Mouse (Mus musculus): ENCODE results near the gene Kif4. TPM values are rescaled to one million over a fixed set of nuclear protein-coding genes. Genes with fewer than 3 reads are reported as not detected.

Gene Kif4
- polyA plus RNA-seq, 1 experiment from 2014 or later, result 22.4 TPM

DNA sequence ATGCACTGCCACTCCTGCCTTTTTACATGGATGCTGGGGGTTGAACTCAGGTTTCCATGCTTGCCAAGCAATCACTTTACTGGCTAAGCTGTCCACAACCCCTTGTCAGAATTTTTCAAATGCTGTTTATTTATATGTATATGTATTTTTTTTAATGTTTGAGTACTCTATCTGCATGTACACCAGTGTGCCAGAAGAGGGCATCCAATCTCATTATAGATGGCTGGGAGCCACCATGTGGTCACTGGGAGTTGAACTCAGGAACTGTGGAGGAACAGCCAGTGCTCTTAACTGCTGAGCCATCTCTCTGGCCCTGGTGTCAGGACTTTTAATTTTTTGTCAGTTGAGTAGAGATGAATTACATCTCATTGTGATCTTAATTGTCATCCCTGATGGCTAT lies 27.3 kb downstream of the Kif4 start:
- Histone ChIP-seq H3K9me3 (no peaks in the 10 kb centered on the region), H3K4me3 (replicated peaks) (no peak overlapping the region), H3K27ac (no peak overlapping the region), H3K4me2 (replicated peaks) (no peak overlapping the region), H3K27me3 (replicated peaks) (no peaks in the 10 kb centered on the region), H3K9ac (no peak overlapping the region), H3K36me3 (no peaks in the 10 kb centered on the region), H3K4me1 (replicated peaks) (no peaks in the 10 kb centered on the region)
- ATAC-seq, result no peak

- ATAC-seq, result 0 out of 2 replicates have a peak, but pooled peaks have one; percentile 43
- WGBS, result 73% methylated on average over 2 of the region's 2 CpGs
Observed at GRCm38 (mm10) chrX:100664825-100665224, 39.3 kb downstream of the Kif4 start.

GRCm38 (mm10) chrX:100678204-100678603 lies 52.7 kb downstream of the Kif4 start:
- Histone ChIP-seq H3K27me3 (replicated peaks) (no peaks in the 10 kb centered on the region), H3K27ac (no peak overlapping the region), H3K9me3 (no peaks in the 10 kb centered on the region), H3K36me3 (no peaks in the 10 kb centered on the region), H3K4me3 (replicated peaks) (no peak overlapping the region), H3K9ac (no peak overlapping the region), H3K4me2 (replicated peaks) (no peak overlapping the region), H3K4me1 (replicated peaks) (no peaks in the 10 kb centered on the region)
- WGBS, result 91% methylated on average over 3 of the region's 3 CpGs
- ATAC-seq, result no peak

More at GRCm38 (mm10) chrX:100664825-100665224, 39.3 kb downstream of the Kif4 start:
- Histone ChIP-seq H3K9me3 (no peaks in the 10 kb centered on the region), H3K4me3 (replicated peaks) (no peak overlapping the region), H3K4me2 (replicated peaks) (no peak overlapping the region), H3K9ac (no peak overlapping the region), H3K36me3 (no peaks in the 10 kb centered on the region), H3K27me3 (replicated peaks) (no peaks in the 10 kb centered on the region), H3K4me1 (replicated peaks) (no peaks in the 10 kb centered on the region), H3K27ac (no peak overlapping the region)

GRCm38 (mm10) chrX:100686527-100686926 lies 61.0 kb downstream of the Kif4 start:
- no peaks in the 10 kb centered on the region for H3K4me1 ChIP-seq (replicated peaks)
- no peak overlapping the region for H3K9ac ChIP-seq
- H3K4me3 ChIP-seq (replicated peaks), result no peak overlapping the region
- no peaks in the 10 kb centered on the region for H3K27me3 ChIP-seq (replicated peaks)
- no peaks in the 10 kb centered on the region for H3K9me3 ChIP-seq
- H3K4me2 ChIP-seq (replicated peaks), result no peak overlapping the region
- 69% methylated on average over 3 of the region's 3 CpGs for WGBS
- no peaks in the 10 kb centered on the region for H3K36me3 ChIP-seq
- H3K27ac ChIP-seq, result no peak overlapping the region
- ATAC-seq, result no peak

DNA sequence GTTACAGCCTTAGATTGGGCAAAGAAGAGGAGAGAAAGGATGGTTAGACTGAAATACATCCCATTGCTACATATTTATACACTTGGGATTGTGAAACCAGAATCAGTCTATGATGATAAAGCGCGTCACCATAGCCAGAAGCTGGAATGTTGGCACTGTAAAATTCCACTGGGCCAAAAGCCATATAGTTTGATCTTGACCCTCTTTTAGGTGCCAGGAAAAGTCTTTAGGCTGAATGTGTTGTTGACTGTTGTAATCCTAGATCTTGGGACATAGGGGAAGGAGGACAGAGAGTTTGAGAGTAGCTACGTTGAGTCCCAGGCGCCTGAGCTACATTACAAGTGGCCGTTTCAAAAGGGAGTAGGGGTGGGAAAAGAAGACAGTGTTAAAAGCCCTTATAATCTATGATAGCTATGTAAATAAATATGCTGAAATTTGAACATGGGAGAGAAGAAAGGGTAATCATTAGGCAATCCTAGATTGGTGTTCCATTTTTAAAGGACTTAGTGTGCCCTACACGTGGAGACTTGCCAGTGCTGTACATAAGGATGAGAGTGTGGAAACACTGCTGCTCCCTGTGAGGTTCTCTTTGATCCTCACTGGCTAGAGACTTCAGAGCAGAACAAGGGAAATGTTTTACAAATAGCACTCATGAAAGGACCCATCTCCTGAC lies 62.0 kb downstream of the Kif4 start:
- ATAC-seq, result no peak
- Histone ChIP-seq H3K4me3 (replicated peaks) (no peak overlapping the region), H3K9me3 (no peaks in the 10 kb centered on the region), H3K27me3 (replicated peaks) (no peaks in the 10 kb centered on the region), H3K9ac (no peak overlapping the region), H3K4me2 (replicated peaks) (no peak overlapping the region), H3K27ac (no peak overlapping the region), H3K36me3 (no peaks in the 10 kb centered on the region), H3K4me1 (replicated peaks) (no peaks in the 10 kb centered on the region)
- 78% methylated on average over 6 of the region's 6 CpGs for WGBS

DNA sequence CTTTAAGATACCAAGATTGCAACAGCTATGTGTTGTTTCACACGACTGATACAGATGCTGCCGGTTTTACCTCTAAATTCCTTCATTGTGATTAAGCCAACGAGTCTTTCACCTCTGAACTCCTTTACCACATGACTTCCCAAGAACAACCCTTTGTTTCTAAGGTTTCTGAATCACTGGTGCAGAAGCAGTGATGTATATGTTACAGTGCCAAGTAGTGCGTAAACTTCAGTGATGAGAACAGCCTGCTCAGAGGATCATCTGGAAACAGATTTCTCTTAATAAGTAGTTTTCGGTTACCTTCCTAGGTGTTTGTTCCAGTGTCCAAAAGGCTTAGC lies 62.5 kb downstream of the Kif4 start:
- Histone ChIP-seq H3K36me3 (no peaks in the 10 kb centered on the region), H3K27me3 (replicated peaks) (no peaks in the 10 kb centered on the region), H3K9ac (no peak overlapping the region), H3K4me2 (replicated peaks) (no peak overlapping the region), H3K9me3 (no peaks in the 10 kb centered on the region), H3K4me3 (replicated peaks) (no peak overlapping the region), H3K4me1 (replicated peaks) (no peaks in the 10 kb centered on the region), H3K27ac (no peak overlapping the region)
- WGBS, result 69% methylated on average over 5 of the region's 5 CpGs
- no peak for ATAC-seq

- no peak overlapping the region for H3K9ac ChIP-seq
- no peak overlapping the region for H3K4me2 ChIP-seq (replicated peaks)
- 95% methylated on average over 4 of the region's 4 CpGs for whole genome bisulfite sequencing
- no peak for ATAC-seq
- no peaks in the 10 kb centered on the region for H3K36me3 ChIP-seq
- no peaks in the 10 kb centered on the region for H3K9me3 ChIP-seq
- H3K4me1 ChIP-seq (replicated peaks), result no peaks in the 10 kb centered on the region
- H3K27ac ChIP-seq, result no peak overlapping the region
- no peaks in the 10 kb centered on the region for H3K27me3 ChIP-seq (replicated peaks)
- H3K4me3 ChIP-seq (replicated peaks), result no peak overlapping the region
Observed at GRCm38 (mm10) chrX:100696776-100697175, 71.2 kb downstream of the Kif4 start.

- no peaks in the 10 kb centered on the region for H3K4me1 ChIP-seq (replicated peaks)
- no peak overlapping the region for H3K9ac ChIP-seq
- no peak overlapping the region for H3K4me3 ChIP-seq (replicated peaks)
- no peaks in the 10 kb centered on the region for H3K27me3 ChIP-seq (replicated peaks)
- H3K36me3 ChIP-seq, result no peaks in the 10 kb centered on the region
- no peak overlapping the region for H3K4me2 ChIP-seq (replicated peaks)
- no peak overlapping the region for H3K27ac ChIP-seq
- peak; percentile 78 for ATAC-seq
- H3K9me3 ChIP-seq, result no peaks in the 10 kb centered on the region
- 83% methylated on average over 6 of the region's 6 CpGs for WGBS
Observed at GRCm38 (mm10) chrX:100708032-100708431, 82.5 kb downstream of the Kif4 start.

DNA sequence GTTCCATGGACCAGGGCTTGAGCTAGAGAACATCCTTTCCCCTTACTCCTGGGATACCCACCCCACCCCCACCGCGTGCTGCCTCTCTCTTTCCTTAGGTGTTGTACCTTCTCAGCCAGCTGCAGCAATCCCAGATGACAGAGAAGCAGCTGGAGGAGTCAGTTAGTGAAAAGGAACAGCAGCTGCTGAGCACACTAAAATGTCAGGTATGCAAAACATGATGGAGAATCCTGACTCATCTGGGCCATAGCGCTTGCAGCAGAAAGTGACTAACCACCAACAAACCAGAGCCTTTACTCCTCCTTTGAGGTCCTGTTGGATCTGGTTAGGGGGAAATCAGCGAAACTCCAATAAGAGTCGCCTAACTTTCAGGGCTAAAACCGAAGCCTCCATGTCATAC lies 90.6 kb downstream of the Kif4 start:
- Histone ChIP-seq H3K36me3 (no peaks in the 10 kb centered on the region), H3K27me3 (replicated peaks) (no peaks in the 10 kb centered on the region), H3K4me1 (replicated peaks) (no peaks in the 10 kb centered on the region), H3K27ac (no peak overlapping the region), H3K9me3 (no peaks in the 10 kb centered on the region), H3K9ac (no peak overlapping the region), H3K4me3 (replicated peaks) (no peak overlapping the region), H3K4me2 (replicated peaks) (no peak overlapping the region)
- WGBS, result 88% methylated on average over 6 of the region's 6 CpGs
- no peak for ATAC-seq

DNA sequence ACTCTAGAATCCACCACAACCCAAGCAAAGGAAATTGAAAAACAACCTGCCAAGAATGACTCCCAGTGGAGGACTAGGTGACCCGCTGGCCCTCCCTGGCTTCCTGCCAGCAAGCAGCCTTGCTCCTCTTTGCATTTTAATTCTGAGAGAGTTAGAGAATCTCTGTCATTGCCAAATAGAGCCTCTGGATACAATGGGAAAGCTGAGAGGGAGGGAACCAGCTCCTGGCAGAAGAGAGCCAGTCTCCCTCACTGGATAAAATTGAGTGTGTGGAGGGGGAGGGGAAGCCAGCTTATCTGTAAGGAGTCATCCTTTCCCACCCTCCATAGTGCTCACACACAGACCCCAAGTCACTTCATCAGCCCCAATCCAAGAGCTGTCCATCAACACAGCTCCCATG lies 103.4 kb downstream of the Kif4 start:
- H3K4me3 ChIP-seq (replicated peaks), result no peak overlapping the region
- H3K27ac ChIP-seq, result no peak overlapping the region
- no peaks in the 10 kb centered on the region for H3K9me3 ChIP-seq
- 50% methylated on average over 1 of the region's 1 CpGs for WGBS
- H3K4me1 ChIP-seq (replicated peaks), result no peaks in the 10 kb centered on the region; the same call in 1 of the 2 replicates
- H3K4me2 ChIP-seq (replicated peaks), result no peak overlapping the region
- no peaks in the 10 kb centered on the region for H3K36me3 ChIP-seq
- no peak for ATAC-seq
- H3K27me3 ChIP-seq (replicated peaks), result peaks cover 2% of the 10 kb centered on the region; the same call in 1 of the 2 replicates
- H3K9ac ChIP-seq, result no peak overlapping the region

- Histone ChIP-seq H3K27ac (no peak within 1 kb of the TSS), H3K36me3 (no peaks in the 10 kb centered on the region), H3K4me2 (replicated peaks) (peak within 1 kb of the TSS; percentile 49), H3K27me3 (replicated peaks) (peaks cover 2% of the 10 kb centered on the region; the same call in 1 of the 2 replicates), H3K9me3 (no peaks in the 10 kb centered on the region), H3K4me1 (replicated peaks) (no peaks in the 10 kb centered on the region; the same call in 1 of the 2 replicates), H3K4me3 (replicated peaks) (no peak within 1 kb of the TSS), H3K9ac (no peak within 1 kb of the TSS)
- ATAC-seq, result peak; percentile 82
- WGBS, result 16% methylated on average over 8 of the region's 8 CpGs
Observed at GRCm38 (mm10) chrX:100729665-100730188, 104.2 kb downstream of the Kif4 start, which contains the start of gene Gdpd2. Gene Gdpd2 (plus strand): TSS chrX:100729873.

- no peak overlapping the region for H3K4me3 ChIP-seq (replicated peaks)
Observed at GRCm38 (mm10) chrX:100730266-100730665, 104.7 kb downstream of the Kif4 start.

GRCm38 (mm10) chrX:100734359-100734758 lies 108.8 kb downstream of the Kif4 start:
- Histone ChIP-seq H3K4me2 (replicated peaks) (no peak overlapping the region), H3K27me3 (replicated peaks) (peaks cover 5% of the 10 kb centered on the region; the same call in 1 of the 2 replicates), H3K9me3 (no peaks in the 10 kb centered on the region), H3K9ac (no peak overlapping the region), H3K4me1 (replicated peaks) (no peaks in the 10 kb centered on the region; the same call in 1 of the 2 replicates), H3K36me3 (no peaks in the 10 kb centered on the region), H3K27ac (no peak overlapping the region), H3K4me3 (replicated peaks) (no peak overlapping the region)
- WGBS, result 58% methylated on average over 7 of the region's 7 CpGs
- no peak for ATAC-seq

More at GRCm38 (mm10) chrX:100730266-100730665, 104.7 kb downstream of the Kif4 start:
- Histone ChIP-seq H3K27me3 (replicated peaks) (peaks cover 2% of the 10 kb centered on the region; the same call in 1 of the 2 replicates), H3K4me1 (replicated peaks) (no peaks in the 10 kb centered on the region; the same call in 1 of the 2 replicates), H3K36me3 (no peaks in the 10 kb centered on the region), H3K27ac (no peak overlapping the region), H3K4me2 (replicated peaks) (peak overlapping the region; percentile 49), H3K9ac (no peak overlapping the region), H3K9me3 (no peaks in the 10 kb centered on the region)
- ATAC-seq, result peak; percentile 59
- 49% methylated on average over 8 of the region's 8 CpGs for WGBS

Data from intestine, embryonic 15.5 days (tissue).